Mouse (Mus musculus) stomach, embryonic 14.5 days (tissue): ENCODE results near the gene Slc6a16. TPM values are rescaled to one million over a fixed set of nuclear protein-coding genes. Genes with fewer than 3 reads are reported as not detected.
A peak's percentile ranks its signal among the peaks of the same experiment; 100 is the strongest.

ENCODE experiments used
- ATAC-seq: fragments of 200-750 bp; cut with Nextera tagmentation; 2 replicates; pipeline ENCODE4 v1.8.0; 2017; ENCODE audit warnings: low read depth, moderate TSS enrichment; ENCODE audit not compliant: insufficient number of reproducible peaks, insufficient read depth, low FRiP score
- H3K27ac ChIP-seq: fragments of 300-500 bp; sonication (generic); 2 replicates; pipeline ENCODE4 v1.5.1; 2014; ENCODE audit warnings: mild to moderate bottlenecking, low read length, moderate library complexity, mixed read lengths
- H3K27me3 ChIP-seq: fragments of 300-500 bp; sonication (generic); 2 replicates; pipeline ENCODE4 v1.6.1; 2014; ENCODE audit warnings: low read length, control low read depth, mixed read lengths; ENCODE audit not compliant: control insufficient read depth, insufficient read depth
- H3K36me3 ChIP-seq: fragments of 300-500 bp; sonication (generic); 2 replicates; pipeline ENCODE4 v1.6.1; 2014; ENCODE audit warnings: mild to moderate bottlenecking, control low read depth, low read length, moderate library complexity, mixed read lengths; ENCODE audit not compliant: control insufficient read depth, insufficient read depth
- H3K4me1 ChIP-seq: fragments of 300-500 bp; sonication (generic); 2 replicates; pipeline ENCODE4 v1.6.1; 2014; ENCODE audit warnings: low read length, control low read depth, mixed read lengths; ENCODE audit not compliant: control insufficient read depth, insufficient read depth
- H3K4me2 ChIP-seq: fragments of 300-500 bp; sonication (generic); replicated peaks from 2 replicates; pipeline ENCODE4 v1.6.1; 2014; ENCODE audit warnings: low read depth, low read length, control low read depth
- H3K4me3 ChIP-seq: fragments of 300-500 bp; sonication (generic); 2 replicates; pipeline ENCODE4 v1.5.1; 2014; ENCODE audit warnings: low read depth, low read length, control low read depth
- H3K9ac ChIP-seq: fragments of 300-500 bp; sonication (generic); replicated peaks from 2 replicates; pipeline ENCODE4 v1.6.1; 2014; ENCODE audit warnings: low read depth, mild to moderate bottlenecking, control low read depth, low read length, moderate library complexity, mixed read lengths
- H3K9me3 ChIP-seq: fragments of 300-500 bp; sonication (generic); 2 replicates; pipeline ENCODE4 v1.6.1; 2016; ENCODE audit warnings: low read depth, low read length, control low read depth; ENCODE audit not compliant: control insufficient read depth
- WGBS: fragments of 180-500 bp; shearing (Covaris S2); extraction: QIAGEN DNeasy Blood & Tissue Kit; methylation state at CpG from one replicate; pipeline ENCODE4 v1.1.7; 2014; 5-methylcytosine and 5-hydroxymethylcytosine counted together
- polyA plus RNA-seq: library from polyadenylated mRNA; unstranded; fragments of >200 nt; fragmentation: Nextera tagmentation; extraction: Ambion mirVana; gene quantifications from 2 replicates; pipeline ENCODE4 v1.2.1, GENCODE M21; 2014

Slc6a16 gene
- polyA plus RNA-seq, 1 experiment from 2014 or later: not detected

DNA sequence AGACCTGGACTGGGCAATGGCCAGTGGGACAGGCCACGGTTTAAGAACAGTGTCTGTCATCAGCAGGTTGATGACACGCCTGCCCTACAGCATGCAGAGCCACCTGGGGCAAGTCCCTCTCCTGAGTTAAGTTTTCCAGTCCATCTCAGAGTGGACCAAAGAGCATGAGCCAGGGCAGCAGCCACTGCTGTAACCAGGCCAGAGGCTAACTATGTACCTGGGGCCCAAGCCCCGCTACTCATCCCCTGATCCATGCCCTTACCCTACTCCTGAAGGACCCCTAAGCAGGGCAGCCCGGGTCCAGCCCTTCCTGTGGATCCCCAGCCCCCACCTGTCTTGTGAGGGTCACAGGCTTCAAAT, 44.7 kb upstream of the Slc6a16 start:
- peaks cover 6% of the 10 kb centered on the region; the same call in 1 of the 2 replicates for H3K4me1 ChIP-seq
- WGBS: 89% methylated on average over 4 of the region's 4 CpGs
- no peak overlapping the region for H3K4me3 ChIP-seq
- no peak for ATAC-seq
- no peak overlapping the region for H3K27ac ChIP-seq
- no peaks in the 10 kb centered on the region for H3K27me3 ChIP-seq
- H3K9me3 ChIP-seq: no peaks in the 10 kb centered on the region
- no peaks in the 10 kb centered on the region for H3K36me3 ChIP-seq
- no peak overlapping the region for H3K9ac ChIP-seq
- H3K4me2 ChIP-seq: no peak overlapping the region

DNA sequence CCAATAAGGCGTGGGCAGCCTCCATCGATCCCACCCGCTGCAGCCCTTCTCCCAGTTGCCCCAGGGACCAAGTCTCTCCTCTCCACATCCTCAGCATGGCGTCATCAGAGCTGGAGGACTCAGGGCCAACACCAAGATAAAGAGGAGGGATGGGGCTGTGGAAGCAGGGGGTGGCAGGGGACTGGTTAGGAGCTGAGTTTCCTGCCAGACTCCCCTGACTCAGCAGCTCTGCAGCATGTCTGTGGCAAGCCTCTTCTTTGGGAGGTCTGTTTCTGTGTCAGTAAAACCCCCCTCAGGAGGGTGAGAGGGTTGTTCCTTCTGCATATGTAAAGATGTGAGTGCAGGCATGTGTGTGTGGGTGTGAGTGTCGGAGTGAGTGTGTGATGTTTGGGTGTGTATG, 43.9 kb upstream of the Slc6a16 start:
- H3K4me3 ChIP-seq: no peak overlapping the region
- 67% methylated on average over 5 of the region's 5 CpGs for WGBS
- H3K27me3 ChIP-seq: no peaks in the 10 kb centered on the region

DNA sequence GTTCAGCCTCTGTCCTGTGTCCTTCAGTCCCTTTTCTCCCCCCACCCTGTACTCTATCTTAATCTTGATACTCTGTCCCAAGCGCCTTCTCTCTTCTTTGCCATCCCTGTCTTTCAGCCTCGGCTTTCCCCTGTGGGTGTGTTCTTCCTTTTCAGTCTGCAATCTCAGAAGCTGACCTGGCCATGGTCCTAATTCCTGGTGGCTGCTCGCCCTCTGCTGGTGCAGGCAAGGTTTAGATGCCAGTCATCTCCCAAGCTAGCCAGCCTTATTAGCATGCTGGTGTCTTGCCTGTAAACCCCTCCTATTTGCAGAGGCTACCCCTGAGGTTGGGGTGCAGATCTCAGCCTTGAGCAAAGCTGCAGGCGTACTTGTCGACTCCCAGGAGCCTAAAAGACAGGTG, 42.5 kb upstream of the Slc6a16 start:
- 9% methylated on average over 5 of the region's 5 CpGs for WGBS
- ATAC-seq: no peak
- Histone ChIP-seq H3K9ac (no peak overlapping the region), H3K27ac (no peak overlapping the region), H3K4me3 (no peak overlapping the region), H3K4me2 (no peak overlapping the region), H3K4me1 (no peaks in the 10 kb centered on the region), H3K27me3 (no peaks in the 10 kb centered on the region), H3K36me3 (no peaks in the 10 kb centered on the region), H3K9me3 (no peaks in the 10 kb centered on the region)

More for the DNA sequence above, 43.9 kb upstream of the Slc6a16 start:
- Histone ChIP-seq H3K27ac (no peak overlapping the region), H3K9ac (no peak overlapping the region), H3K9me3 (no peaks in the 10 kb centered on the region), H3K4me1 (peaks cover 2% of the 10 kb centered on the region; the same call in 1 of the 2 replicates), H3K4me2 (no peak overlapping the region), H3K36me3 (no peaks in the 10 kb centered on the region)
- no peak for ATAC-seq

DNA sequence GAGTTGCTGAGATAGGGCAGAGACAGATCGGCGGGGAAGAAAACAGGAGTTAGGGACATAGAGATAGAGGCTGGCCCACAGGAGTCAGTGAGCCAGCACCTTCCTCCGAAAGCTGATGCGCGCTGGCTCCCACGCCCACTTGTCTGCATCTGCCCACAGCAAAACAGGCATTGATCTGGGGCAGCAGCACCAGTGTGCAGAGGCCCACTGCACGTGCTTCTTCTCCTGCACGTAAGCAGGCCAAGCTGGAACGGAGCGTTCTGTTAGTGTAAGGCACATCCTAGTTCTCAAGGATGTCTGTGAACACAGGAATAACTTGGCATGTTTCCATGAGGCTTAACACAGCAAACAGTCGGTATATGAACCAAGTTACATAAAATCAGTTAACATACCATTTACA, 41.9 kb upstream of the Slc6a16 start:
- no peak for ATAC-seq
- H3K9ac ChIP-seq: no peak overlapping the region
- no peaks in the 10 kb centered on the region for H3K27me3 ChIP-seq
- no peaks in the 10 kb centered on the region for H3K36me3 ChIP-seq
- no peak overlapping the region for H3K4me3 ChIP-seq
- 78% methylated on average over 11 of the region's 11 CpGs for WGBS
- H3K4me2 ChIP-seq: no peak overlapping the region
- H3K27ac ChIP-seq: no peak overlapping the region
- no peaks in the 10 kb centered on the region for H3K9me3 ChIP-seq
- H3K4me1 ChIP-seq: no peaks in the 10 kb centered on the region

DNA sequence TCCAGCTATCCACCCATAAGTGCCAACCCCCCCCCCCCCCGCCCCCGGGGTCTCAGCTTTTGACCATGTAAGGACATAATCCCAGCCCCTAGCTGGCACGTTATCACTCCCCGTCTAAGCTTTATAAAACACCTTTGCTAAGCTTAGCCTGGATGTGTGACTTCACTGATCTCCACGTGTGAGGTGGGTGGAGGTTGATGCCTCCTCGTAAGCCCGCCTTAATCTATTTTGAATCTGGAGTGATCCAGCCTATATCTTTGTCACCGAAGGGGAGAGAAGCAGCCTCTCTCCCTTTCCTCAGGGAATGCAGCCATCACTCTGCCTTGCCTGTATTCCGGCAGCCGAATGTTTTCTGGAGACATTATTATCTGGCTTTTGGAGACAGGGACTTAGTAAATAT, 38.2 kb upstream of the Slc6a16 start:
- 26% methylated on average over 10 of the region's 10 CpGs for WGBS
- Histone ChIP-seq H3K27me3 (no peaks in the 10 kb centered on the region), H3K4me3 (no peak overlapping the region), H3K4me2 (no peak overlapping the region), H3K27ac (peak overlapping the region; percentile 39), H3K36me3 (no peaks in the 10 kb centered on the region), H3K4me1 (no peaks in the 10 kb centered on the region), H3K9ac (no peak overlapping the region), H3K9me3 (no peaks in the 10 kb centered on the region)
- ATAC-seq: no peak

DNA sequence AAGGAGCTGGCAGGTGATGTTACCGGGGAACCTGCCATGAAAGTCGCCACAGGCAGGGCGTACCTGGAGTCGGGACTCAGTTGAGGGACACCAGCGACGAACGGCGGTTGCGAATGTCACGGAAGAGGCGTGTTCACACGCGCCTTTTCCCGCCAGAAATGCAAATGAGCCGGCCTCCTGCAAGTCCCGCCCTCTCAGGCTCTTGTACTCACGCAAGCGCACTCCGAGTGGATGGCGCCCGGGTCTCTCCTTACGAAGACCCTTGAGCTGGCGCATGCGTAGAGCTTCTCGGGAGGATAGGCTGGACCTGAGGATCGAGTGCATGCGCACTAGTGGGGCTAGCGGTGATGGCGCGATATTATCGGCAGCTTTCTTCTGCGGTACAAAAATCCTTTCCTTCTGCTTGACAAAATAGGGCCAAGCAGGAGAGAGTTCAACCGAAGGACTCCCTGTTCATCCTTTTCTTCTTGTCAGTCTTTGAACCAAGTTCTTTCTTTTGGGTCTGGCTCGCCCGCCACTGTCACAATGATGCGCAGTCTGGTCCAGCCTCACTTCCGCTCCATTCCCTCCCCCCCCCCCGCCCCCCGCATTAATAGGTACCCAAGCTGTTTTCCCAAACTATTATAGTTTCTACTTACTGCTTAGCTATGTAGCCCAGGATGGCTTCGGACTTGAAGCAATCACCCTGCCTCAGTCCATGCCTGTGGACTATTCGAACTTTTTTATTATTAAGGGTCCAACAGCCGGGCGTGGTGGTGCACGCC, 36.3 kb upstream of the Slc6a16 start, which contains the start of gene Ccdc155:
Ccdc155 (minus strand) TSS at position 513 of the 764 bp plus-strand sequence.
- 8% methylated on average over 43 of the region's 44 CpGs for whole genome bisulfite sequencing
- H3K9me3 ChIP-seq: no peaks in the 10 kb centered on the region
- H3K4me1 ChIP-seq: no peaks in the 10 kb centered on the region
- H3K27me3 ChIP-seq: no peaks in the 10 kb centered on the region
- ATAC-seq: peak; percentile 95
- H3K36me3 ChIP-seq: no peaks in the 10 kb centered on the region
- no peak within 1 kb of the TSS for H3K27ac ChIP-seq
- H3K4me2 ChIP-seq: peak within 1 kb of the TSS; percentile 58
- H3K9ac ChIP-seq: no peak within 1 kb of the TSS
- H3K4me3 ChIP-seq: peak within 1 kb of the TSS; percentile 29

DNA sequence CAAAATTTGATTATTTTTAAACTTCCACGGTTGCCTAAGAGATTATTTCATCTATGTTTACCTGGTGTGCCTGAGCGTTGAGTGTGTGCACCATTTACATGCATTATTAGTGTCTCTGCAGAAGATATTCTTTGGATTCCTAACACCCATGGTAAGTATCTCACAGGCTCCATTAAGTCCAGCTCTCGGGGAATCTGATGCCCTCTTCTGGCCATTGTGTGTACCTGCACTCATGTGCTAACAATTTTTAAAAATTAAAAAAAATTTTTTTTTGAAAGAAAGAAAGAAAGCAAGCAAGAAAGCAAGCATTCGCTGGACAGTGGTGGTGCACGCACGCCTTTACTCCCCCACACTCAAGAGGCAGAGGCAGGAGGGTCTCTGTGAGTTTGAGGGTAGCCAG, 32.6 kb upstream of the Slc6a16 start:
- no peak overlapping the region for H3K9ac ChIP-seq
- H3K27ac ChIP-seq: no peak overlapping the region
- H3K4me1 ChIP-seq: 0 out of 2 replicates have a peak, but pooled peaks cover 7% of the 10 kb centered on the region
- H3K4me2 ChIP-seq: no peak overlapping the region
- WGBS: 81% methylated on average over 6 of the region's 6 CpGs
- H3K9me3 ChIP-seq: no peaks in the 10 kb centered on the region
- H3K4me3 ChIP-seq: no peak overlapping the region
- H3K27me3 ChIP-seq: no peaks in the 10 kb centered on the region
- H3K36me3 ChIP-seq: no peaks in the 10 kb centered on the region
- no peak for ATAC-seq

DNA sequence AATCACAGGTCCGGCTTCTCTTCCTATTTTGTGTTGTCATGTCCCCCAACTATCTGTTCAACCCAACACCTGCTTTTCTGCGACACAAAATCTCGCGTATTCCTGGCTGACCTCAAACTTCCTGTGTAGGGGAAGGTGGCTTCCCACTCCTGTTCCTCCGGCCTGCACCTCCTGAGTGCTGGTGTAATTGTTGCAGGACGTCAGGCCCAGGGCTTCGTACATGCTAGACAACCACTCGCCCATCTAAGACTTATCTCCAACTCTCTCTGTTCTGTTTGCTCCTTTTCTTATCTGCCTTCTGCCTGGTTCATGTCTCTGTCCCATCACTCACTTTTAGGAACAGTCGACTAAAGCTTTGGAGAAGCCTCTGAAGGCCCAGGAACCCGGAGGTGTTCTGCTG, 29.8 kb upstream of the Slc6a16 start:
- Histone ChIP-seq H3K9ac (no peak overlapping the region), H3K4me3 (no peak overlapping the region), H3K4me2 (no peak overlapping the region), H3K27me3 (no peaks in the 10 kb centered on the region), H3K36me3 (no peaks in the 10 kb centered on the region), H3K27ac (no peak overlapping the region), H3K4me1 (0 out of 2 replicates have a peak, but pooled peaks cover 11% of the 10 kb centered on the region), H3K9me3 (no peaks in the 10 kb centered on the region)
- no peak for ATAC-seq
- WGBS: 59% methylated on average over 10 of the region's 10 CpGs

DNA sequence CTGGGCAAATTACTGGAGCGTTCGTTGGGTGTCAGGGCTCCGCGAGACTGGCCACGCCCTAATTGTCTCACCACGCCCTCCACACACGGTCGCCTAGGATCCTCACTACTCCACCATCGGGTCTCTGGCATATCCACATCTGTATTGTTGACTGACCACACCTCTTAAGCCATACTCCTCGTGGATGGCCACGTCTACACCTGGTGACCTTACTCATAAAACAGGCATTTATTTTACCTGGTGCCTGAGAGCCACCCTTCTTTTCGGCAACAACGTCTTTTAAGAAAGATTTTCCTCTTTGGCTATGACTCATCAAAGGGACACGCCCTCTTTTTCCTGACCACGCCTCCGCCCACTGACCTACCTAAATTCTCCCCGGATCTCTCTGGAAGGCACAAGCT, 29.0 kb upstream of the Slc6a16 start, which contains the start of gene Dkkl1:
Dkkl1 (minus strand) TSS at position 297 of the 401 bp plus-strand sequence.
- Histone ChIP-seq H3K36me3 (no peaks in the 10 kb centered on the region), H3K9ac (no peak within 1 kb of the TSS), H3K4me1 (peaks cover 11% of the 10 kb centered on the region; the same call in 1 of the 2 replicates), H3K9me3 (no peaks in the 10 kb centered on the region), H3K27me3 (no peaks in the 10 kb centered on the region), H3K4me3 (0 out of 2 replicates have a peak within 1 kb of the TSS, but pooled peaks have one; percentile 7), H3K4me2 (peak within 1 kb of the TSS; percentile 24), H3K27ac (no peak within 1 kb of the TSS)
- WGBS: 4% methylated on average over 17 of the region's 17 CpGs
- ATAC-seq: no peak
